Mouse (Mus musculus): ENCODE measurements around the gene Ctsl.

Ctsl gene

DNA sequence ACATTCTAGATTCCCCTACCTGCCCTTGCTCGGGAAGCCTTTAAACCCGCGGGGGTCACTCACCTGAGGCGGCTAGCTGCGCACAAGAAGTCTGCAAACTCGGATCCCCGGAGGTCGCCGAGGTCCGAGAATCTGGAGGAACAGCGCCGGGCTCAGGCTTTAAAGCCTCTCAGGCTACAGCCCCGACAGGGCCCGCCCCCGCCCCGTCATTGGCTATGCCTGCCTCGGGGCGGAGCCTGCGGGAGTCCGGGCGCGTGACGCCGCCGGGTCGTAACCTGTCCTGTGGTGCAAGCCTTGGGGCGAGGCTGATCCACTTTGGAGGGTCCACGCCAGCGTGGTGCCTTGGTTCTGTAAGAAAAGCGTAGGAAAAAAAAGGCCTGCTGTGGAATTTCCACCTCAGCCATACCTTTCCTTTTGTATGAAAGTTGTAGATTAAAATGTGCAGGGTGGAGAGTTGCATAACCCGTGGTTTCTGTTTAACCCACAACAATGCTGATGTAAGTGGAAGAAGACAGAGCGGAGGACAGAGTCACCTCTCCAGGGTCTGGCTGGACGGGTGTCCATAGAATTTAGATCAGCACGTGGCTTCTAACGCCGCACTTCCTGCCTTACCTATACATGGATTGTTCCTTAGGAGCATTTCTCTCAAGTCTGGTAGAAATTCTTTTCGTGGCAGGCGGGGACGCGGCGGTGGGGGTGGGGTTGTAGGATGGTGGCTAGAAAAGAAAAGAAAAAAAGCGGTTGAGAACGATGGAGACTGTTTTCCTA, at the start of gene Ctsl:
TSS of gene Ctsl (minus strand) at position 718 of the 768 bp plus-strand sequence.
- peak; percentile 89 for DNase-seq (ENCODE audit: low read depth)

DNA sequence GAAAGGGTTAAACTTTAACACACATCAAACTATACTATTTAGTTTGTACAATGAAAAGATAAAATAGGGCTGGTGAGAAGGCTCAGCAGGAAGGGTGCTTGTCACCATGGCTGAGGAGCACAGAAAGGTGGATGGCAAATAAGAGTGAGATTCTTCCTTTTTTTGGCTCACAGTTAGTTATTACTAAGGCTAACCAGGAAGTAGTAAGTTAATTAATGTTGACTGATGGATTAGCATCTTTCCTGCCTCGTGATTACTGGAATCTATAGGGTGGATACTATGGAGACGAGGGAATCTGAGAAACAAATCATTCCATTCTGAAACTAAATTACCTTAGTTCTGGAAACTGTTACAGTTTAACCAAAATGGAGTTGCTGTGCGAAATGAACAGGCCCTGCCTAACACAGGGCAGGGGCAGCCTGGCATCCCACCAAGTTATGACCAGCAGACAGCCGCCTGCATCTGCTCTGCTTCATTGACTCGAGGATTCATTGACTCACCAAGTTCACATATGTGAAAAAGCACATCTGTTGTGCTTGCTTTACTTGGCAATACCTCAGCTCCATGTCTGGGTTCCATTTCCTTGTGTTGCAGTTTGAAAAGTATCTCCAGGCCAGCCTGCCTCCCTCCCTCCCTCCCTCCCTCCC, 46.4 kb upstream of the Ctsl start:
- no peak for DNase-seq (ENCODE audit: low read depth)

DNA sequence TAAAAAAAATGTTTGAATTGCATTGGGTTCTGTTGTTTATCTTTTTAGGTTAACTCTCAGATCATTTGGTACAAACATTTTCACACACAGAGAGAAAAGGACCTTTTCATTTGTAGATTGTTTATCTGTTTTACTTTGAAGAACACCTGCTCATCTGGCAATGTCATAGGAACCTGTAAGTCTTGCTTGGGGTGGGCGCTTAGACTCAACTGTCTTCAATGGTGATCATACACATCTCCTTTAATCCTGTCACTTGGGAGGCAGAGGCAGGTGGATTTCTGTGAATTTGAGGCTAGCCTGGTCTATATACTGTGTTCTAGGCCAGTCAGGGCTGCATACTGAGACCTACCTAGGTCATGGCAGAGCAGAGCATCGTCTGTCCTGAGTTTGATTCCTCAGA, 45.0 kb upstream of the Ctsl start:
- no peak for DNase-seq (ENCODE audit: low read depth)

DNA sequence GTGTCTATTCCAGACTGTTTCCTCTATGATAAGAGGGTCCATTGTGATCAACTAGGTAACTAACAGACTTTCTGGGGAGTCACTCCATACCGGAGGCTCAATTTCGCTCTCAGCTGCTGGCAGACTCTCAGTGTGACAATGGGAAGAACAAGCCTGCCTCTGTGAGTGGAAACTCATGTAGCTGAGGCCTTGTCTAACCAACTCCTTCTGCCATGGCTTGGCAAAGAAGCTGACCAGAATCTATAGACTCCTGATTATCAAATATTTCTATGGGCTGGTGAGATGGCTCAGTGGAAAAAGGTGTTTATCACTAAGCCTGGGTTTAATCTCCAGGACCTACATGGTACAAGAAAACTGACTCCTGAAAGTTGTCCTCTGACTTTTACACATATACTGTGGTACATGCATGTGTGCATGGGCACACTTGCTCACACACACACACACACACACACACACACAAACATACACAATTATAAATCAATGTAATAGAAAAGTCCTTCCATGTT, 42.1 kb upstream of the Ctsl start:
- no peak for DNase-seq (ENCODE audit: low read depth)

DNA sequence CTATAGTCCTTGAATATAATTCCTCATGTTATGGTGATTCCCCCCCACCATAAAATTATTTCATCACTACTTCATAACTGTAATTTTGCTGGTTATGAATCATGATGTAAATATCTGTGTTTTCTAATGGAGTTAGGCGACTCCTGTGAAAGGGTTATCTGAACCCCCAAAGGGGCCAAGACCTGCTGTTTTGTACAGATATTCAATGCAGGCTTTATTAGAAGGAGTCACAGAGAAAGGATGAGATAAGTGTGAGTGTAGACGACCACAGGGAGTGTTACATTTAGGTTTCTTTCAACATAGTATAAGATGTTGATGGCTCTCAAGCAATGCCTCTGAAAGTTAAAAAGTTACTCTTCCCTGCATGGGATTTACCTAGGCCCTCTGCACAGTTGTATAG, 40.6 kb upstream of the Ctsl start:
- DNase-seq (ENCODE audit: low read depth), result no peak

DNA sequence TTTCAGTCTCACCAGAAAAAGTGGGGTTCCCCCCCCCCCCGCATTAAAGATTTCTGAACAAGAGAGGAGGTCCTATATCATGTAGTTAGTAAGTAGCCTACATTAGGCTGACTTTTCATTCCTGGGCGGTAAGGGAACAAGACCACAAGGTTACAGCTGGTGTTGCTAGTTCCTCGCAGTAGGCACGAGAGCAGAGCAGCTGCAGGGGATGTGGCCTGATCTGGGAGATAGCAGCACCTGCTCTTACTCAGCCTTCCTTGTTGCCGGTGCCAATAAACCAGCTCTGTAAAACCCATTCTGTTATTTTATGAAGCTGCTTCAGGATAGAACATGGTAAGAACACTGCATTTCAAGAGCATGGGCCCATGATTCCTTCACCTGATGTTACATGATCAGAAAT, 39.9 kb upstream of the Ctsl start:
- no peak for DNase-seq (ENCODE audit: low read depth)

DNA sequence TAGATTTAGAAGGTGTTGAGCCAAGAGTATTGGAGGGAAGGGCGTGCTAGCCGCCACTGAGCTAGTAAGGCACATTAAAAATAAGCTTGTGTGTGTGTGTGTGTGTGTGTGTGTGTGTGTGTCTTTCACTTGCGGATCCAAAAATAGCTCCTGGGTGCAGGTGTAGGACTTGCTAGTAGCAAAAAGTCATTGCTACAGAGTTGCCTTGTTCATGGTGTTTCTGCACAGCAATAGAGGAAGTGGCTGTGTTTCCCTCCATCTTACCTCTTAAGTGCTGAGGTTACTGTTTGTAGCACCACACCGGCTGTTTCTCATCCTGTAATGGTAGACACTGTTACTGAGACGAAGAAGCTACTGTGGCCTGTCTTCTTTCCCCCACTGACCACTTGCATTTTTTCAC, 37.3 kb upstream of the Ctsl start:
- DNase-seq (ENCODE audit: low read depth), result no peak

DNA sequence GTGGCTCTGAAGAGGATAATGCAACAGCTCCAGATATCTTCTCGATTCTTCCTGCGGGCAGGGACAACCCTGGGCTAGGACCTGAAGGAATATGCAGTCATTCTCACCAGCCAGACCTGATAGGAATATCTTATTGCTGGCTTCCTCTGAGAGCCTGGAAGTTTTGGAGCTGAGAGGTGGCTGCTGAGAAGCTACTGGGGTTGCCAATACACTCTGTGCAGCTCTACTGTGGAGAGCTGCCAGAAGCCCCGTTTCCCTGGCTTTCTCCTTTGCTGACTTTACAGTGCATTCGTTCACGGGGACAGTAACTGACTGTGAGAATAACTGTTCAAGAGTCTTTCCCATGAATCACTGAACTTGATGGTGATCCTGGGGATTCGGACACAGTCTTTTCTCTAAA, 34.9 kb upstream of the Ctsl start:
- no peak for DNase-seq (ENCODE audit: low read depth)

DNA sequence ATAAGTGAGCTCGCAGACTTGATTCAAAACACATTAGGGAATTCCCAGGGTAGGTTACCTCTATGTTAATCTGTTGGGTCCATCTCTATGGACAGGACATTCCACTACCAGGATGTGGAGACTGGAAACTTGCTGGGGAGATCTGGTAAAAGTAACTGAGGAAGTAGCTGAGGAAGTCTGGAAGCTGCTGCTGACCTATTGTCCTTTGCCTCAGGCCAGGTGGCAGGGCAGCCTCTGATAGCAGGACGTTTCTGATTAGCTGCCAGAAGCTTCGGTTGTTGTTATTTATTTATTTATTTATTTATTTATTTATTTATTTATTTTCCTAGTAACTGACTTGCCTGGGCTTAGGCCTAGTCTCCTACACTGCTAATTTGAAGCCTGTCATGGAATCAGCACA, 32.8 kb upstream of the Ctsl start:
- no peak for DNase-seq (ENCODE audit: low read depth)

DNA sequence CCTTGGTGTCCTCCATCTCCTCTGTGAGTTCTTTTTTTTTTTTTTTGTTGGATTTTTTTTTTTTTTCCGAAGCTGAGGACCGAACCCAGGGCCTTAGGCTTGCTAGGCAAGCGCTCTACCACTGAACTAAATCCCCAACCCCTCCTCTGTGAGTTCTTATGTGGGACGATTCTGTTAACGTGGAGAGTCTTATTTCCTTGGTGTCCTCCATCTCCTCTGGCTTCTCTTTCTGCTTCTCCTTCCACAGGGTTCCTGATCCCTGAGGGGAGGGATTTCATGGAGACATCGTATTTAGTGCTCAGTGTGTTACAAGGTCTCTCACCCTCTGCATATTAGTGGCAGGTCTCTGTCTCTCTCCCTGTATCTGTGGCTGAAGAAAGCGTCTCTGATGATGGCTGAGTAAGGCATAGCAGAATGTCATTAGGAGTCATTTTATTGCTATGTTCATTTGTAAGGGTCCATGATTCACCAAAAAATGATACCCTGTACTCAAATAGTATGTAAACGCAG, 32.3 kb upstream of the Ctsl start:
- no peak for DNase-seq (ENCODE audit: low read depth)

DNA sequence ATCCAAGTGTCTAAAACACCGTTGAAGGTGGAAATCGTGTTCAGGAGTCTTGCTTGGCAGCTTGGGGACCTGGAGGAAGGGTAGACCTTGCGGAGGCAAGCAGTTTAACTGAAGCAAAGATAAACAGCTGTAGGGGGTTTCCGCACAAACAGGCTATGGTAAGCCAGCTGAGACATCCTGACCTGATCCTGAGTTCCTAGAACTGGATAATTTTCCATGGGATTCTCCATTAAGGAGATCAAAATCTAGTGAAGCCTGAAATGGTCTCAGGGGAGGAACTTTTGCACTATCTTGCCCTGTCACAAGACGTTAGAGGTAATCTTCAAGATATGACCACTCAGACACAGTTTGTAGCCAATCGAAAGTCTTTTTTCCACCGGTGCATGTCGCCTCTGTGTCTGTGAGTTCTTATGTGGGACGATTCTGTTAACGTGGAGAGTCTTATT, 31.8 kb upstream of the Ctsl start:
- DNase-seq (ENCODE audit: low read depth), result no peak

DNA sequence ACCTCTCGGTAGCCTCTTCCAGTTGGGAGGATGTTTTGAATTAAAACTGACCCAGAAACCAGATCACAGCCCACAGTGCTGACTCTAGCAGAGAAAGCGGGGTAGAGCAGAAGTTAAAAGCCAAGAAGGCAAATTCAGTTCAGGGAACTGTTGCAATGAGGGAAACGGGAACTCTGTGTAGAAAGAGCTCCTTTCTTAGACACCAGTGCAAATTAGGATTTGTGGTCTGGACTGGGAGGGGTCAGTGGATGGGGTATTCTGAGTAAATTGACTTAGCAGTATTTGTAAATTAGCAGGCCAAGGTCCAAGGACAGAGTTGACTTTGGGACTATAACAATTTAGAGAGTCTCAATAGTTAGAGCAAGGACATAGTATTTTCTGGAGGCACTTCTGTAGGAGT, 31.3 kb upstream of the Ctsl start:
- DNase-seq (ENCODE audit: low read depth), result no peak

DNA sequence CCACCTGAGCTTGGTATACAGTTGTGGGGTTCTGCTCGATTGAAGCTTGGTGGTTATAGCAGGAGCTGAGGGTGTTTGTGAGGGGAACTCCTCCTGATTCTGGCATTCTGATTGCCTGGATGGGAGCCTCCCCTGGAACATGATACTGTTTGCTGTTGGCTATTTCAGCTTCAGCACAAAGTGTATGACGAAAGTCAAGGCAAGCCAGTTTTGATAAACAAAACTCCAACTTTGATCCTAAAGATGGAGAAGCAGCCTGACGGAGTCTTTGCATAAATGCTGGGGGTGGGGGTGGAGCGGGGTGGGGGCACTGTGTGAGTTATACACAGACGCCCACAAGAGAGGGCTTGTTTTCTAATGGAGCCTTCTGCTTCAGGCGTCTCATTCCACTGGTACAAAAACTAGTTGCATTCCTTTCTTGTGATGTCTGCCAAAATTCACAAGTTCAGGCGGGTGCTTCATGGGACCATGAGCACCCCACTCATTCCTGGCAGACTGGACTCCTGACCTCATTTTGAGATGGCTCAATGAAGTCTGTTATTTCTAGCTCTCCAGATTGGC, 30.2 kb upstream of the Ctsl start:
- DNase-seq (ENCODE audit: low read depth), result no peak

DNA sequence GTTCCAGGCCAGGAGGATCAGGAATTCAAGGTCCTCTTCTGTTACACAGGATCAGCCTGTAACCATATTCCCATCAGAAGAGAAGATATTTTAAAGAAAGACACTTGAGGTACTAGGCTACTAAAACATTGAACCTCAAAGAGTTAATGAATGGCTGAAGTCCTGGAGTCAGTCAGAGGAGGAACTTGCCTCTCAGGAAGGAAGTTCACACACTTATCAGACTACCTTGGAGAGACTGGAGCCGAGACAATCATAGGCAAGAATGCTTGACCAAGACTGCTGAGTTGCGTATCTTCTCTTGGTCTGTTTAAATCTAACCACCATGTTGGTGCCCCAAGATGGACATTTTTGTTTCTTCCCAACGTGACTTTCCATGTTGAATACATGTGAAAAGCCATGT, 29.2 kb upstream of the Ctsl start:
- no peak for DNase-seq (ENCODE audit: low read depth)

DNA sequence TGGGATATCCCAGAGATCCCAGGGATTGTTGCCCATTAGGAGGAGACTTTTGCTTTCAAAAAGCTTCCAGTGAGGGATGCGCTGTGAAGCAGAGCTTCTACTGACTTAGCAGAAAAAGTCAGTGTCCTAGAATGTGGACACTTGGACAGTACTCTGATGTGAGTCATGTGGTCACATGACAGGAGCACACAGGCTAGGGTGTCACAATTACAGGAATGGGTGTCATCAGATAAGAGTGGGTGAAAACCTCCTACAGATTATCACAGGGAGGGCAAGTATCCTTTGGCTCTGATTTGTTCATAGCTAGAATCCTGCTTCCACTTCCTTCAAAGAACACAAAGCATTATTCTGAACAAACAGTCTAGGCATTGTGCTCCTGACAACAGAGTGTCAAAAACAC, 27.4 kb upstream of the Ctsl start:
- no peak for DNase-seq (ENCODE audit: low read depth)

DNA sequence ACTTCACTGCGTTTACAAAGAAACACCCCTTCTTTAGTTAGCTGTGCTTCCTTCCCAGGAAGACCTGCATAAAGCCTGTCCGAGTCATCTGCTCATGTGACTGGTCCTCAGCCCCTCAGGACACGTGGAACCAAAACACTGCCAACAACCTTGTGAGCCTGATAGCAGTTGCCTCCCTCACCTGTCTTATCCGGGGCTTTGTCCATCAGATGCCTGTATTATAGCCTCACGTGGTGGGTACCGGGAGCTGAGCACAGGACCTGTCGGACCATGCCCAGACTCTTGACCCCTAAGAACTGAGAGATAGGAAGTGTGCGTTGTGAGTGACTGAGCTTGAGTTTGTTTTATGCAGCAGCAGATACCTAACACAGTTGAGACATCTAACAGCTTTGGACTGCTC, 26.3 kb upstream of the Ctsl start:
- DNase-seq (ENCODE audit: low read depth), result no peak

DNA sequence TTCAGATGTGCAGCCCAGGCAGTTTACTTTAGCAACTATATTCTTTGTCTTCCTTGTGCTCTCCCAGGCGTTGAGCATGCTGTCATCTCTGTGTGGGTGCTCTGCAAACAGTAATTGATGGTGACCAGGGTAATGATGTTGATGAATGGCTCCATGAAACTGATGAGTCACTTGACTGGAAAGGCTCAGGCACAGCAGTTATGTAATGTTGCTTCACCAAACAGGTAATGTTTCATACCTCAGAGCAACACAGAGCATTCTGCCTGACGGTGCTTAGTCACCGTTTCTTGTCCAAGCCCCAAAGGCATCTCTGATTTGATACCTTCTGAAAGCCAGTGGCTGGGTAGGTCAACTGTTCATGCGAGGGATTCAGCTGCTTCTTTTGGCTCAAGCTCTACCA, 17.7 kb upstream of the Ctsl start:
- no peak for DNase-seq (ENCODE audit: low read depth)

DNA sequence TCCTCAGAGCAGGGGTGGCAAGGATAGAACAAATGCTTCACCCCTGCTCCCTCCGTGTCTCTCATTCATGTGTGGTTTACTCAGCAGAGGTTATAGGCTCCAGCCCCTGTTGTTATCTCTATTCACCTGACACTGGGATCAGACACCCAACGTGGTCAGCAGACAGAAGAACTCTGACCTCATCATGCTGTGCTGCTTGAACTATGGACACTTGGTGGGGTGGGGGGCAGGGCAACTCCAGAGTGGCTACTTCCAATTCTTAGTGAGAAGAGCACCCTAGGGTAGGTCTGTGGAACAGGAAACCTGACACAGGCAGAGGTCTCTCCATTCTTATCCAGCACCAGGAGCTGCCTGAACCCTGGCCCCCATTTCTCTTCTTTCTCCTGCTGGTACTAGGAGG, 15.4 kb upstream of the Ctsl start:
- DNase-seq (ENCODE audit: low read depth), result no peak

DNA sequence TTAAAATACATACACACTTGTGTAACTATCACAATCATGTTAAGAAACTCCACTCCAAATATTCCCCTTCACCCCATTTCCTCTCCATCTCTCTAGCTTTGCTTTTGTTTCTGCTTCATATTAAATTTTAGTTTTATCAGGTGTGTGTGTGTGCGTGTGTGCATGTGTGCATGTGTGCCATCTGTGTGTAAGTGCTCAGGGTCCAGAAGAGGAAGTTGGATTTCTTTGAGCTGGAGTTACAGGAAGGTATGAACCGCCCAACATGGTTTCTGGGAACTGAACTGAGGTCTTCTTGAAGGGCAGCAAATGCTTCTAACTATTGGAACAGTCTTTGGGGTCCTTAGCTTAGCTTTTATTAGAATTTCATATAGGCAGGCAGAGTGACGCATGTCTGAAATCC, 14.2 kb upstream of the Ctsl start:
- no peak for DNase-seq (ENCODE audit: low read depth)

DNA sequence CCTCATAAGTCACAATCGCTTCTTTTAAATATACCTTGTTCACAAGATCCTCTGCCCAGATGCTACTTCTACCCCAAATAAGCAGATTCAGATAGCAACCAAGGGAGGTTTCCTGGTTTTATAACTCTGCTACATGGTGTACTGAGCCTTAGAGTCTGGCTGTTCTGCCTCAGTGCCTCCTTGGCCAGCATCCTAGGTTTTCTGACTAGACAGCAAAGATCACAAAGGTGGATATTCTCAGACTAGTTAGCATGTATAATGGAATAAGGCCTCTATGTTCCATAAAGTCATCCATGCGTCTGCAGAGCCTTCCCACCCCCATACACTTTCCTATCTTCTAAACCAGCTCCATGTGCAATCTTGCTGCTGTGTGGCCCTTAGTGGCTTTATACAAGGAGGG, 9.6 kb upstream of the Ctsl start:
- no peak for DNase-seq (ENCODE audit: low read depth)

DNA sequence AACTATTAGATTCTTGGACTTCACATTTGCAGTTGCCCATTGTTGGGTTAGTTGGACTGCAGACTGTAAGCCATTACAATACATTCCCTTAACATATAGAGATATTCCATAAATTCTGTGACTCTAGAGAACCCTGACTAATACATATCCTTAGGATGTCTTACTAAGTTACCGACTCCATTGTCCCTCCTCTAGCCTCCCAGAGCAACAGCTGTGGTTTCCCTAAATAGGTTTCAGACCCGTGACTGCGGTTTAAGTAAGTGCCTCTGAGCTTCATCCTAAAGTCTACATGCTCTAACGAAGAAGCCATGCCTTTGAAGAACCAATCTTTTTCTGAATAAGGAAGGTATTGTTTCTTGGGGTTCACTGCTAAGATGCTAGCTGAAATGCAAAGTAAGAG, 7.9 kb upstream of the Ctsl start:
- DNase-seq (ENCODE audit: low read depth), result no peak

DNA sequence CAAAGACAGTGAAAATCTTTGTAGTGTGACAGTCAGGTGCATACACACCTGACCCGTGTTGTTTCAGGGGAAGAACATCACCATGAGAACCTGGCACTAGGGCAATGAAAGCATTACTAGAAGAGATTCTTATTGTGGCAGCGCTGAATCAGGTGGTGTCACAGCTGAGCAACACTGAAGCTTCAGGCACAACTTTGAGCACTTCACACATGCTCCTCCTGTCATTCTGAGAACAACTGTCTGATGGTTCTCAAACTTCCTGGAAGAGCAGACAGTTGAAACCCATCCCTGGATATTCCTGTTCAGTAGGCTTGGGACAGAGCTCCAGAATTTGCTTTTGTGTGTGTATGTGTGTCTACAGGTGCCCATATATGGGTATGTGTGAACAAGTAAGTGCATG, 5.8 kb upstream of the Ctsl start:
- DNase-seq (ENCODE audit: low read depth), result no peak

DNA sequence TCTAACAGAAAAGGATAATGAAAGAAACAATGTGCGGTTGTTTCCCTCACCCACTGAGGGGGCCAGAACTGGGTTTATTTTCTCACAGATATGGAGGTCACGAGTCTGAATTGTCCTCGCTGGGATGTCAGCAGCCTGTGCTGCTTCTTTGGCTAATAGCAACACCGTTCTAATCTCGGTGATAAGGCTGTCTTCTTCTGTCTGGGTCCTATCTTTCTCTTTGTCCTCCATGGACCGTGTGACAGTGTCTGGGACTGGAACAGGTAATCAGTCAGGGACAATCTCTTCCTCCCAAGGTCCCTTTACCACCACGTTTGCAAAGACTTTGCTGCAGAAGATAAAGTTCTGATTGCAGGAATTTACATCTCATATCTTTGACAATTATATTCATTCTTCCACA, 4.5 kb upstream of the Ctsl start:
- no peak for DNase-seq (ENCODE audit: low read depth)
